Mouse (Mus musculus) hindbrain, embryonic 12.5 days (tissue): Measurements from ENCODE around the gene Muc1. TPM values are rescaled to one million over a fixed set of nuclear protein-coding genes. Genes with fewer than 3 reads are reported as not detected.
A peak's percentile ranks its signal among the peaks of the same experiment; 100 is the strongest.

ENCODE experiments used
- ATAC-seq: fragments of 200-750 bp; cut with Nextera tagmentation; 2 replicates; pipeline ENCODE4 v1.8.0; 2017; ENCODE audit warnings: moderate TSS enrichment; ENCODE audit not compliant: low FRiP score
- H3K27ac ChIP-seq: fragments of 300-500 bp; sonication (generic); 2 replicates; pipeline ENCODE4 v1.5.1; 2016; ENCODE audit warnings: mild to moderate bottlenecking
- H3K27me3 ChIP-seq: fragments of 300-500 bp; sonication (generic); 2 replicates; pipeline ENCODE4 v1.6.1; 2016; ENCODE audit warnings: mild to moderate bottlenecking
- H3K36me3 ChIP-seq: fragments of 300-500 bp; sonication (generic); 2 replicates; pipeline ENCODE4 v1.6.1; 2016; ENCODE audit warnings: mild to moderate bottlenecking
- H3K4me1 ChIP-seq: fragments of 300-500 bp; sonication (generic); 2 replicates; pipeline ENCODE4 v1.6.1; 2016
- H3K4me2 ChIP-seq: fragments of 300-500 bp; sonication (generic); replicated peaks from 2 replicates; pipeline ENCODE4 v1.6.1; 2016; ENCODE audit warnings: mild to moderate bottlenecking
- H3K4me3 ChIP-seq: fragments of 300-500 bp; sonication (generic); 2 replicates; pipeline ENCODE4 v1.5.1; 2016; ENCODE audit warnings: mild to moderate bottlenecking
- H3K9ac ChIP-seq: fragments of 300-500 bp; sonication (generic); 2 replicates; pipeline ENCODE4 v1.6.1; 2016; ENCODE audit warnings: mild to moderate bottlenecking, moderate library complexity
- H3K9me3 ChIP-seq: fragments of 300-500 bp; sonication (generic); replicated peaks from 2 replicates; pipeline ENCODE4 v1.6.1; 2016; ENCODE audit warnings: mild to moderate bottlenecking
- WGBS: fragments of 180-500 bp; shearing (Covaris S2); methylation state at CpG from one replicate; pipeline ENCODE4 v1.1.7; 2016; 5-methylcytosine and 5-hydroxymethylcytosine counted together
- polyA plus RNA-seq: library from polyadenylated mRNA; unstranded; fragments of >200 nt; fragmentation: Nextera tagmentation; extraction: Ambion mirVana; gene quantifications from 2 replicates; pipeline ENCODE4 v1.2.1, GENCODE M21; 2016

The Muc1 gene
- polyA plus RNA-seq, 1 experiment from 2014 or later, result 1.5 TPM

- Histone ChIP-seq H3K4me2 (peak overlapping the region; percentile 59), H3K9ac (peak overlapping the region; percentile 63), H3K27me3 (no peaks in the 10 kb centered on the region), H3K9me3 (no peaks in the 10 kb centered on the region), H3K4me3 (peak overlapping the region; percentile 36), H3K4me1 (peaks cover 10% of the 10 kb centered on the region), H3K36me3 (no peaks in the 10 kb centered on the region), H3K27ac (peak overlapping the region; percentile 82)
- peak; percentile 96 for ATAC-seq
- 10% methylated on average over 33 of the region's 33 CpGs for whole genome bisulfite sequencing
Observed at GRCm38 (mm10) chr3:89195979-89196877, 32.6 kb upstream of the Muc1 start.

GRCm38 (mm10) chr3:89199839-89200238 is 29.0 kb upstream of the Muc1 start:
- H3K4me2 ChIP-seq, result no peak overlapping the region
- H3K9me3 ChIP-seq, result no peaks in the 10 kb centered on the region
- H3K4me1 ChIP-seq, result peaks cover 15% of the 10 kb centered on the region
- peaks cover 8% of the 10 kb centered on the region for H3K36me3 ChIP-seq
- no peak for ATAC-seq
- no peak overlapping the region for H3K4me3 ChIP-seq
- H3K27ac ChIP-seq, result no peak overlapping the region
- no peak overlapping the region for H3K9ac ChIP-seq
- H3K27me3 ChIP-seq, result no peaks in the 10 kb centered on the region
- WGBS, result 79% methylated on average over 3 of the region's 3 CpGs

GRCm38 (mm10) chr3:89202253-89203141 is 26.4 kb upstream of the Muc1 start, which contains the start of gene Gba:
Gene Gba (plus strand): TSS chr3:89202928.
- Histone ChIP-seq H3K9me3 (no peaks in the 10 kb centered on the region), H3K4me2 (peak within 1 kb of the TSS; percentile 75), H3K9ac (peak within 1 kb of the TSS; percentile 55), H3K36me3 (peaks cover 34% of the 10 kb centered on the region), H3K27ac (no peak within 1 kb of the TSS), H3K4me3 (peak within 1 kb of the TSS; percentile 56), H3K4me1 (peaks cover 5% of the 10 kb centered on the region), H3K27me3 (no peaks in the 10 kb centered on the region)
- WGBS, result 27% methylated on average over 13 of the region's 13 CpGs
- ATAC-seq, result peak; percentile 85

GRCm38 (mm10) chr3:89203142-89203514 is 25.7 kb upstream of the Muc1 start:
- Histone ChIP-seq H3K9ac (peak overlapping the region; percentile 55), H3K27ac (no peak overlapping the region), H3K4me2 (peak overlapping the region; percentile 75), H3K4me1 (peaks cover 5% of the 10 kb centered on the region), H3K27me3 (no peaks in the 10 kb centered on the region), H3K36me3 (peaks cover 40% of the 10 kb centered on the region), H3K9me3 (no peaks in the 10 kb centered on the region), H3K4me3 (peak overlapping the region; percentile 56)
- WGBS, result 40% methylated on average over 5 of the region's 5 CpGs
- peak; percentile 49; the same call in 1 of the 2 replicates for ATAC-seq

- no peaks in the 10 kb centered on the region for H3K27me3 ChIP-seq
- no peak for ATAC-seq
- 94% methylated on average over 7 of the region's 7 CpGs for WGBS
- no peak overlapping the region for H3K4me2 ChIP-seq
- H3K9ac ChIP-seq, result no peak overlapping the region
- H3K36me3 ChIP-seq, result peaks cover 70% of the 10 kb centered on the region
- H3K9me3 ChIP-seq, result no peaks in the 10 kb centered on the region
- H3K27ac ChIP-seq, result no peak overlapping the region
- peaks cover 5% of the 10 kb centered on the region for H3K4me1 ChIP-seq
- no peak overlapping the region for H3K4me3 ChIP-seq
Observed at GRCm38 (mm10) chr3:89206079-89206478, 22.8 kb upstream of the Muc1 start.

- no peaks in the 10 kb centered on the region for H3K9me3 ChIP-seq
- H3K4me1 ChIP-seq, result peaks cover 5% of the 10 kb centered on the region
- H3K27ac ChIP-seq, result no peak overlapping the region
- no peak overlapping the region for H3K9ac ChIP-seq
- H3K27me3 ChIP-seq, result no peaks in the 10 kb centered on the region
- whole genome bisulfite sequencing, result 89% methylated on average over 2 of the region's 2 CpGs
- no peak overlapping the region for H3K4me2 ChIP-seq
- H3K36me3 ChIP-seq, result peaks cover 70% of the 10 kb centered on the region
- H3K4me3 ChIP-seq, result no peak overlapping the region
- ATAC-seq, result no peak
Observed at GRCm38 (mm10) chr3:89206695-89207094, 22.2 kb upstream of the Muc1 start.

- ATAC-seq, result no peak
- H3K27ac ChIP-seq, result no peak overlapping the region
- no peaks in the 10 kb centered on the region for H3K27me3 ChIP-seq
- H3K4me2 ChIP-seq, result no peak overlapping the region
- H3K9me3 ChIP-seq, result no peaks in the 10 kb centered on the region
- H3K9ac ChIP-seq, result no peak overlapping the region
- H3K4me1 ChIP-seq, result peaks cover 13% of the 10 kb centered on the region
- no peak overlapping the region for H3K4me3 ChIP-seq
- H3K36me3 ChIP-seq, result peaks cover 70% of the 10 kb centered on the region
- WGBS, result 91% methylated on average over 13 of the region's 13 CpGs
Observed at GRCm38 (mm10) chr3:89208075-89208657, 20.7 kb upstream of the Muc1 start.

- H3K27me3 ChIP-seq, result no peaks in the 10 kb centered on the region
- H3K27ac ChIP-seq, result no peak overlapping the region
- no peak overlapping the region for H3K4me3 ChIP-seq
- H3K36me3 ChIP-seq, result peaks cover 70% of the 10 kb centered on the region
- H3K9me3 ChIP-seq, result no peaks in the 10 kb centered on the region
- H3K9ac ChIP-seq, result no peak overlapping the region
- H3K4me1 ChIP-seq, result peaks cover 10% of the 10 kb centered on the region
- WGBS, result 90% methylated on average over 6 of the region's 6 CpGs
- no peak for ATAC-seq
- no peak overlapping the region for H3K4me2 ChIP-seq
Observed at GRCm38 (mm10) chr3:89208736-89209135, 20.1 kb upstream of the Muc1 start.

GRCm38 (mm10) chr3:89209731-89210130 is 19.1 kb upstream of the Muc1 start:
- H3K4me2 ChIP-seq, result no peak overlapping the region
- WGBS, result 93% methylated on average over 7 of the region's 7 CpGs
- no peaks in the 10 kb centered on the region for H3K9me3 ChIP-seq
- H3K9ac ChIP-seq, result no peak overlapping the region
- no peaks in the 10 kb centered on the region for H3K27me3 ChIP-seq
- H3K36me3 ChIP-seq, result peaks cover 63% of the 10 kb centered on the region
- peaks cover 12% of the 10 kb centered on the region for H3K4me1 ChIP-seq
- no peak overlapping the region for H3K27ac ChIP-seq
- no peak for ATAC-seq
- H3K4me3 ChIP-seq, result no peak overlapping the region

GRCm38 (mm10) chr3:89210162-89210561 is 18.7 kb upstream of the Muc1 start:
- no peak overlapping the region for H3K9ac ChIP-seq
- ATAC-seq, result no peak
- no peak overlapping the region for H3K27ac ChIP-seq
- H3K4me3 ChIP-seq, result no peak overlapping the region
- H3K27me3 ChIP-seq, result no peaks in the 10 kb centered on the region
- WGBS, result 88% methylated on average over 13 of the region's 13 CpGs
- no peaks in the 10 kb centered on the region for H3K9me3 ChIP-seq
- peaks cover 59% of the 10 kb centered on the region for H3K36me3 ChIP-seq
- peaks cover 16% of the 10 kb centered on the region for H3K4me1 ChIP-seq
- H3K4me2 ChIP-seq, result no peak overlapping the region

- Histone ChIP-seq H3K36me3 (peaks cover 53% of the 10 kb centered on the region), H3K27ac (no peak overlapping the region), H3K9me3 (no peaks in the 10 kb centered on the region), H3K4me1 (peaks cover 22% of the 10 kb centered on the region), H3K9ac (no peak overlapping the region), H3K27me3 (no peaks in the 10 kb centered on the region), H3K4me2 (no peak overlapping the region), H3K4me3 (no peak overlapping the region)
- WGBS, result 80% methylated on average over 7 of the region's 7 CpGs
- no peak for ATAC-seq
Observed at GRCm38 (mm10) chr3:89210731-89211130, 18.1 kb upstream of the Muc1 start.
